Mouse (Mus musculus) olfactory bulb, adult 2 months (tissue): ENCODE results near the gene Rabl3.

Experiments used
- CTCF ChIP-seq: fragments of 200-500 bp; IDR thresholded peaks from 2 replicates; pipeline ENCODE4 v1.5.1; 2012; ENCODE audit warnings: low read depth, mild to moderate bottlenecking, low read length, moderate library complexity; ENCODE audit not compliant: insufficient read depth
- POLR2A ChIP-seq: fragments of 200-500 bp; IDR thresholded peaks from 2 replicates; pipeline ENCODE4 v1.6.1; 2012; ENCODE audit warnings: mild to moderate bottlenecking, low read depth, low read length, moderate library complexity; ENCODE audit not compliant: insufficient read depth

DNA sequence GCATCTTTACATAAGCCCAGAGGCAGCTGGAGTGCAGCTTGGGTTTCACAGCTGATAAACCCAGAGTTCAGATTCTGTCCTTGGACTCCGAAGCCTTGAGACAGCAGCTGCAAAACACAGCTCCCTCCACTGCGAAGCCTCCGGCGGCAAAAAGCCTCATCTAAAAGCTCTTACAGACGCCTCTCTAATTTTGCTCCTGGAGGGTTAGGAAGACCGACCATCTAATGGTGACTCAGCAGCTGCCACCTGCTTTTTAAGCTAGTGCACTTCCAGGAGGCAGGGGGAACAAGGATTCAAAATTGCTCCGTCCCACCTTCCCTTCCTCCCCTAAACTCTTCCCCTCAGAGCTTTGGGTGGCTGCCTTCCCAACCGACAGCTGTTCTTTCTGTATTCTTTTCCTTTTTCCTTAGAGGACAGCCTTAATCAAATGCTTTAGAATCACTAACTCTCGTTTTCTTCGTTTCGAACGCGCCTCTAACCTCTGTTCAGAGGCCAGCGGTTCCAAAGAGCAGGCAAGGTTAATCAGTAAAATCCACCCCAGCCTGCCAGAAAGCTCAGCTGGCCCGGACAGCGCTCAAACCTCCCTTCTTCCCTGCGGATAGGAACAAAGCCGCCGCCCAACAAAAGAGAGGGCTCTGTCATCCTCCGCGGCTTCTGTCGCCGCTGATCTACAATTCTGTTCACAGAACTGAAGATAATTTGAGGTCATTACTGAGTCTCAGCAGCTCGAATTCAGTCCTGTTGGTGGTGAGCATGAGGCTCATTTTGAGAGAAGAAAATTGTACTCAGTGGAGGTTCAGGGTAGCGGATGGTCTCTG is 44.7 kb downstream of the Rabl3 start:
- TF ChIP-seq CTCF (no peak), POLR2A (no peak)
